Mouse (Mus musculus) olfactory bulb, adult 2 months (tissue): ENCODE results near the gene Llgl2.

Experiments
- CTCF ChIP-seq: fragments of 200-500 bp; IDR thresholded peaks from 2 replicates; pipeline ENCODE4 v1.5.1; 2012; ENCODE audit warnings: low read depth, mild to moderate bottlenecking, low read length, moderate library complexity; ENCODE audit not compliant: insufficient read depth
- POLR2A ChIP-seq: fragments of 200-500 bp; IDR thresholded peaks from 2 replicates; pipeline ENCODE4 v1.6.1; 2012; ENCODE audit warnings: mild to moderate bottlenecking, low read depth, low read length, moderate library complexity; ENCODE audit not compliant: insufficient read depth

- TF ChIP-seq POLR2A (peak; percentile 40), CTCF (no peak)
These were observed 9.0 kb upstream of the Llgl2 start, which contains the start of gene Tsen54 for GRCm38 (mm10) chr11:115814605-115815450.
